Mouse (Mus musculus) limb, embryonic 14.5 days (tissue): ENCODE measurements at regions not wholly inside any gene's neighbourhood (a gene's known extent, or its start where the extent isn't known, plus 50 kb on each side); places are given as distances from the start of the nearest gene placed in this dataset.

Experiments used
- ATAC-seq: fragments of 200-750 bp; cut with Nextera tagmentation; 2 replicates; pipeline ENCODE4 v1.8.0; 2017; ENCODE audit warnings: low read depth, moderate number of reproducible peaks, moderate TSS enrichment; ENCODE audit not compliant: low FRiP score
- DNase-seq: peaks from one replicate; pipeline ENCODE4 v3.0.0-alpha.2; 2015; ENCODE audit warnings: low spot score
- H3K27ac ChIP-seq: fragments of 300-500 bp; sonication (generic); replicated peaks from 2 replicates; pipeline ENCODE4 v1.5.1; 2014; ENCODE audit warnings: low read depth, mild to moderate bottlenecking, low read length, moderate library complexity, mixed read lengths
- H3K27me3 ChIP-seq: fragments of 300-500 bp; sonication (generic); 2 replicates; pipeline ENCODE4 v1.6.1; 2014; ENCODE audit warnings: low read length, mixed read lengths; ENCODE audit not compliant: control insufficient read depth, insufficient read depth
- H3K36me3 ChIP-seq: fragments of 300-500 bp; sonication (generic); 2 replicates; pipeline ENCODE4 v1.6.1; 2014; ENCODE audit warnings: mild to moderate bottlenecking, low read length, moderate library complexity, mixed read lengths; ENCODE audit not compliant: control insufficient read depth, insufficient read depth
- H3K4me1 ChIP-seq: fragments of 300-500 bp; sonication (generic); 2 replicates; pipeline ENCODE4 v1.6.1; 2014; ENCODE audit warnings: antibody characterized with exemption, low read length, mixed read lengths; ENCODE audit not compliant: control insufficient read depth, insufficient read depth
- H3K4me2 ChIP-seq: fragments of 300-500 bp; sonication (generic); replicated peaks from 2 replicates; pipeline ENCODE4 v1.6.1; 2014; ENCODE audit warnings: low read depth, mild to moderate bottlenecking, low read length, moderate library complexity; ENCODE audit not compliant: severe bottlenecking
- H3K4me3 ChIP-seq: fragments of 300-500 bp; sonication (generic); replicated peaks from 2 replicates; pipeline ENCODE4 v1.5.1; 2014; ENCODE audit warnings: low read length
- H3K9ac ChIP-seq: fragments of 300-500 bp; sonication (generic); 2 replicates; pipeline ENCODE4 v1.6.1; 2014; ENCODE audit warnings: mild to moderate bottlenecking, low read depth, low read length, moderate library complexity; ENCODE audit not compliant: severe bottlenecking
- H3K9me3 ChIP-seq: fragments of 300-500 bp; sonication (generic); 2 replicates; pipeline ENCODE4 v1.6.1; 2016; ENCODE audit warnings: low read length; ENCODE audit not compliant: control insufficient read depth
- POLR2A ChIP-seq: fragments of 200-500 bp; IDR thresholded peaks from 2 replicates; pipeline ENCODE4 v1.8.0; 2012; ENCODE audit warnings: inconsistent platforms, mild to moderate bottlenecking, moderate library complexity, borderline replicate concordance; ENCODE audit not compliant: insufficient read depth, insufficient read length; ENCODE audit errors: extremely low read depth
- WGBS: fragments of 180-500 bp; shearing (Covaris S2); extraction: QIAGEN DNeasy Blood & Tissue Kit; methylation state at CpG from one replicate; pipeline ENCODE4 v1.1.7; 2014; 5-methylcytosine and 5-hydroxymethylcytosine counted together

GRCm38 (mm10) chrX:152918212-152918611, 88.1 kb upstream of the Usp51 start:
- no peak overlapping the region for H3K4me2 ChIP-seq
- no peaks in the 10 kb centered on the region for H3K9me3 ChIP-seq
- no peak overlapping the region for H3K4me3 ChIP-seq
- H3K27me3 ChIP-seq: no peaks in the 10 kb centered on the region
- 46% methylated on average over 1 of the region's 1 CpGs for WGBS
- no peak for ATAC-seq
- DNase-seq: peak; percentile 9
- no peaks in the 10 kb centered on the region for H3K4me1 ChIP-seq
- H3K36me3 ChIP-seq: no peaks in the 10 kb centered on the region
- H3K9ac ChIP-seq: no peak overlapping the region
- H3K27ac ChIP-seq: no peak overlapping the region
- no peak for TF ChIP-seq POLR2A

- Histone ChIP-seq H3K27me3 (no peaks in the 10 kb centered on the region), H3K4me2 (no peak overlapping the region), H3K9me3 (no peaks in the 10 kb centered on the region), H3K9ac (no peak overlapping the region), H3K27ac (no peak overlapping the region), H3K4me1 (no peaks in the 10 kb centered on the region), H3K4me3 (no peak overlapping the region), H3K36me3 (no peaks in the 10 kb centered on the region)
- WGBS: 51% methylated on average over 3 of the region's 3 CpGs
- DNase-seq (no peak), ATAC-seq (no peak)
- TF ChIP-seq POLR2A: no peak
Measured at GRCm38 (mm10) chrX:152926991-152927390, 79.3 kb upstream of the Usp51 start.

- H3K4me1 ChIP-seq: no peaks in the 10 kb centered on the region
- no peaks in the 10 kb centered on the region for H3K36me3 ChIP-seq
- ATAC-seq: no peak
- no peak overlapping the region for H3K27ac ChIP-seq
- WGBS: 51% methylated on average over 3 of the region's 3 CpGs
- no peaks in the 10 kb centered on the region for H3K27me3 ChIP-seq
- H3K4me3 ChIP-seq: no peak overlapping the region
- DNase-seq: no peak
- H3K9me3 ChIP-seq: no peaks in the 10 kb centered on the region
- H3K4me2 ChIP-seq: no peak overlapping the region
- no peak for TF ChIP-seq POLR2A
- H3K9ac ChIP-seq: no peak overlapping the region
Measured at GRCm38 (mm10) chrX:152946201-152946600, 60.1 kb upstream of the Usp51 start.
